Mouse (Mus musculus) E14TG2a.4 (cell line): ENCODE measurements at regions not wholly inside any gene's neighbourhood (a gene's known extent, or its start where the extent isn't known, plus 50 kb on each side); places are given as distances from the start of the nearest gene placed in this dataset.

ENCODE experiments used
- H3K27me3 ChIP-seq: 2 replicates; pipeline ENCODE4 v1.6.1; 2014; ENCODE audit warnings: low read length, control low read depth; ENCODE audit not compliant: insufficient read depth
- H3K36me3 ChIP-seq: 2 replicates; pipeline ENCODE4 v1.6.1; 2014; ENCODE audit warnings: low read length, control low read depth; ENCODE audit not compliant: insufficient read depth
- H3K4me1 ChIP-seq: replicated peaks from 2 replicates; pipeline ENCODE4 v1.6.1; 2014; ENCODE audit warnings: low read depth, low read length, control low read depth
- H3K4me3 ChIP-seq: replicated peaks from 2 replicates; pipeline ENCODE4 v1.5.1; 2014; ENCODE audit warnings: mild to moderate bottlenecking, low read length
- H3K9me3 ChIP-seq: 2 replicates; pipeline ENCODE4 v1.6.1; 2014; ENCODE audit warnings: low read length, control low read depth
- CTCF ChIP-seq: conservative IDR thresholded peaks from 2 replicates; pipeline ENCODE4 v1.5.1; 2014; ENCODE audit warnings: low read length
- NANOG ChIP-seq: IDR thresholded peaks from 2 replicates; pipeline ENCODE4 v1.6.1; 2014; ENCODE audit warnings: borderline replicate concordance, low read length, mixed read lengths
- POU5F1 ChIP-seq: IDR thresholded peaks from 2 replicates; pipeline ENCODE4 v1.6.1; 2014; ENCODE audit warnings: low read length, borderline replicate concordance

DNA sequence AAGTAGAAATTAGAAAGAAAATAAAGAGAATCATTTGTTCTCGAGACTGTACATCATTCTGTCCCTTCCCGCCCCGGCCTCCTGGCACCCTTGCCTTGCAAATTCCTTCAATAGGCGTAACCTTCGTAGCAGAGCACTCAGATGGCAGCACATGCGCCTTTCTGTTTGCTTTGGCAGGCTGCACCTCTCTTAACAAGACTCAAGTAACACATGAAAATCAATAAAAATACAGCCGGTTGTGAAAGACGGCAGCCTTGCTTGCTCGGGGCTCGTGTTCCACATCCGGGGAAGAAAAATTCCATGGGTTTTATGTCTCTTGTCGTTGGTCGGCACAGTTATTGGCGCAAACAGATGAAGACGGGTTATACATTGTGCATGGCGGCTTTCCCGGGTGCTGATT lies 271.2 kb downstream of the Rnd3 start:
- Histone ChIP-seq H3K36me3 (no peaks in the 10 kb centered on the region), H3K4me3 (no peak overlapping the region), H3K9me3 (no peaks in the 10 kb centered on the region), H3K27me3 (no peaks in the 10 kb centered on the region), H3K4me1 (no peaks in the 10 kb centered on the region)
- no peak for TF ChIP-seq CTCF
- TF ChIP-seq NANOG = no peak
- no peak for TF ChIP-seq POU5F1

DNA sequence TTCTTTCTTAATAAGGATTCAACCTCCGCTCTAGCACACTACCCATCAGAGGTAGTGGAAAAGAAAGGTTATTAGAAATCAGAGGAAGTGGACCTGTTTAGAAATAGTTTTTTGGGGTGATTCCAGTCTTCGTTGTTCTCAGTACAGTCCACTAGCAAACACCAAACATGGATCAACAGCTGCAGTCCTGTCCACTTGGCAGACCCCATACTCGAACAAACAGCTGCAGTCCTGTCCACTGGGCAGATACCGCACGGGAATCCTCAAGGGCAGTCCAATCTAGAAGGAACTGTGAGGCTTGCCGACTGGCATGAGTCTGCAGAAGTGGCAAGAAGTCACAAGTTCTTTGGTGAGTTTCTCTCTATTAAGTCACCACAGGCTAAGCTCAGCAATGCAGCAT lies 273.8 kb downstream of the Rnd3 start:
- H3K4me1 ChIP-seq = no peaks in the 10 kb centered on the region
- no peaks in the 10 kb centered on the region for H3K27me3 ChIP-seq

DNA sequence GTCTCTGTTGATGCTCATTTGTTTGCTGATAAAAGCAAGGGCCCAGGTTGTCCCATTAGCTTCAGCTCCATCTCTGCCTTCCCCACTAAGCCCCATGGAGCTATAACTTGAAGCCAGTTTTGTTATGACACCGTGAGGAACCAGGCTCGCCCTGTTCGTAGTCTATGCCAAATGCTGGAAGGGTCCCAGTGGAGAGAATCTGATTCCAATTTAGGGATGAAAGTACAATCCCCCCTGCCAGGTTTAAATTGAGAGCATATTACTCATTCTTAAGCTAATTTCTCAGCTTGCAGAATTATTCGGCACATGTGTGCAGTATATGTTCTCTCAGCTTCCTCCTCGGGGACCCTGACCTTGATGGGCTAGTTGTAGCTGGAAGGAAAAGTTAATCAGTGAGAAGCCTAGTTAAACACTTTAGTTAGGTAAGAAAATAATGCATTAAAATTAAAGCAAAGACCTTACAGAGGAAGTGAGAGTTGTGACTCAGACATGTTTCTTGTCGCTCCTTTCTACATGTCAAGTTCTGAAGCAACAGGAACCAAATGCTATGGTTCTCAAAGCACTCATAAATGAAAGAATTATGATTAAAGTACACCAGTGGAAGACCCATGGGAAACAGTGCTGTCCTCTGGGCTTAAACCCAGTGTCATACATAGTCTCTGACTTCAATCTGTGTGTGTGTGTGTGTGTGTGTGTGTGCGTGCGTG lies 295.2 kb downstream of the Rnd3 start:
- H3K27me3 ChIP-seq = no peaks in the 10 kb centered on the region
- H3K36me3 ChIP-seq = no peaks in the 10 kb centered on the region
- H3K4me3 ChIP-seq = no peak overlapping the region
- H3K4me1 ChIP-seq = no peaks in the 10 kb centered on the region
- H3K9me3 ChIP-seq = no peaks in the 10 kb centered on the region
- TF ChIP-seq CTCF (no peak), POU5F1 (no peak), NANOG (no peak)

More for the DNA sequence above, 273.8 kb downstream of the Rnd3 start:
- Histone ChIP-seq H3K9me3 (no peaks in the 10 kb centered on the region), H3K4me3 (no peak overlapping the region), H3K36me3 (no peaks in the 10 kb centered on the region)
- TF ChIP-seq CTCF = no peak
- no peak for TF ChIP-seq POU5F1
- no peak for TF ChIP-seq NANOG

DNA sequence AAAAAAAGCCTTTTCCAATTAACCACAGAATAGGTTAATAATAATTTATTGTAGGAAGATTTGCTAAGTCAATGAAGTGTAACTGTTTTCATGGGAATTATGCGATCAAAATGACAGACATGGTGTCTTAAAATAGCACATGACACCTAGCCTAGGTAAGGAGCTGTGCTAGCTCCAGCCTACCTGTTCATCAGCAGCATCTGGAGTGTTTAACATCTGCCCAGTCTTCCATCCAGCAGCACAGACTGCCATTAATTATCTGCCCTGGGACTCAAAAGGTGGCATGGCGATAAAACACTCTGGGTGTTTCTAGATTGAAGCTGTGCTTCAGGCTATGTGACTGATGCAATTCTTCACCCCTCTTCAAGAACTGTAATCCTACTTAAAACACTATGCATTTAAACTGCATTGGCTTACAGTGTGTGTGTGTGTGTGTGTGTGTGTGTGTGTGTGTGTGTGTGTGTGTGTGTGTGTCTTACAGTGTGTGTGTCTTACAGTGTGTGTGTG lies 296.4 kb downstream of the Rnd3 start:
- no peaks in the 10 kb centered on the region for H3K4me1 ChIP-seq
- no peaks in the 10 kb centered on the region for H3K36me3 ChIP-seq
- no peaks in the 10 kb centered on the region for H3K9me3 ChIP-seq
- no peak overlapping the region for H3K4me3 ChIP-seq
- H3K27me3 ChIP-seq = no peaks in the 10 kb centered on the region
- TF ChIP-seq CTCF (no peak), NANOG (no peak), POU5F1 (no peak)

DNA sequence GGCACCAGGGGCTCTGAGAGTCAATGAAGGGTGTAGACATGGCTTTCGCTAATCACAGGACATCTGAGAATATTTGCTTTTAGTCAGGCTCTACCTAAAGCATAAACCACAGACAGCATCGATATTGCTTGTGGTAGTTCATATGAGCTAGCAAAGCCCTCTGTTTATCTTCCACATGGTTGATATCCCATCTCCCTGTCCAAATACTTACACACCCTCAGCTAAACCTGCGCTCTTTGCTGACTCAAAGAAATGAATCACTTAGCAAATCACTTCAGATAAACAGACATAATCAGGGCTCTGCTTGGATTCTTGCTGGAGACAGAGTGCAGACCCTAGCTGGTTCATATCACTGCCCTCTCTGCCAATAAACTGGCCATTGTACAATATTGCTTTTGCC lies 298.8 kb downstream of the Rnd3 start:
- Histone ChIP-seq H3K4me1 (no peaks in the 10 kb centered on the region), H3K9me3 (no peaks in the 10 kb centered on the region), H3K36me3 (no peaks in the 10 kb centered on the region), H3K27me3 (no peaks in the 10 kb centered on the region), H3K4me3 (no peak overlapping the region)
- TF ChIP-seq CTCF = no peak
- TF ChIP-seq POU5F1 = no peak
- no peak for TF ChIP-seq NANOG

DNA sequence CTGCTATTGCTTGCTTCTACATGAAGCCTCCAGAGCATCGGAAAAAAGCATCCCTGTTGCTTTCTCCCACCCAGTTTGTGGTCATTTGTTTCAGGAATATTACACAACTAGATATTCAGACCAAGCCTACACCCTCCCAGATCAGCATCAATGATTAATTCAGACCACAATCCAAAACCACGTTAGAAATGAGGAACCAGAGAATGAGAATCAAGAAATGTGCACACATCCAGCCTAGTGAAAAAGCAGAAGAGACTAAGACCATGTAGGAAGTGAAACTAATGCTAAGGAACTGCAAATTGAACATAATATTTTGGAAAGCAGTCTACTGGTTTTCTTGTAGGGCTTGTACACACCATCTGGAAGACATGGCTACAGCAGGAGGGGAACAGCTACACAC lies 307.0 kb downstream of the Rnd3 start:
- H3K27me3 ChIP-seq = no peaks in the 10 kb centered on the region
- TF ChIP-seq CTCF (no peak), POU5F1 (no peak), NANOG (no peak)
- peaks cover 22% of the 10 kb centered on the region for H3K9me3 ChIP-seq
- no peaks in the 10 kb centered on the region for H3K36me3 ChIP-seq
- H3K4me3 ChIP-seq = no peak overlapping the region
- H3K4me1 ChIP-seq = no peaks in the 10 kb centered on the region

DNA sequence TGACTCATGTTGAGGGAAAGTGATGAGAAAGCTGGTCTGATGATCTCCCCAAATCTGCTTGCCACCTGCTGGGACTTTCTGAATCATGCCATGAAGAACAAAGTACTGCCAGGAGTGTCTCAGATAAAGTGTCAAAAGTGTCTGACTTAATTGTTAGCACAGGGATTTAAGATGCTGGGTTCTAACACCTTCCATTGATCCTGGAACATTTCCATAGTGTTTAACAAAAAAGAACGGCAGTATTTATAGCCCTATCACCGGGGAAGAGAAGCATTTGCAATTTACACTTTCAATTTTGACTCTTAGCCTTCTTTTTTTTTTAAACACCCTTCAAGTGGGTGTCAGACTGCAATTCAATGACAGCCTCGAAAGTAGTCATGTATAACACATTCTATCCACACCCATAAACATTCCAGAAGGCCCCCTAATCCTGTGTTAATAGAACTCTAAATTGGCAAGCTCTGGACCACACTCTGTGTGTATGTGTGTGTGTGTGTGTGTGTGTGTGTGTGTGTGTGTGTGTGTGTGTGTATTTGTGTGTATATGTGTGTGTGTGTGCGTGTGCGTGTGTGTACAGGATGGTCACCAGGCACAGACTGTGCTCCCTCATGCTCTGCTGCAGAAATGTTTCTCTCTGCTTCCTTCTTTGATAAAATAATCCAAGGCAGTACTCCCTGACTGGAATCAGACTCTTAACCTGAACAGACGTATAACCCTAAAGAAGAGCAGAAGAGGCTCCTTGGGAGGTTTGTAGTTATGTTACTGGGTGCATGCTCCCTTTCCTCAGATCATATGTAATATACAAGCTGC lies 313.2 kb downstream of the Rnd3 start:
- H3K4me1 ChIP-seq = no peaks in the 10 kb centered on the region
- TF ChIP-seq CTCF = no peak
- no peak for TF ChIP-seq NANOG
- TF ChIP-seq POU5F1 = no peak
- H3K27me3 ChIP-seq = no peaks in the 10 kb centered on the region
- H3K9me3 ChIP-seq = peaks cover 1% of the 10 kb centered on the region; the same call in 1 of the 2 replicates
- no peaks in the 10 kb centered on the region for H3K36me3 ChIP-seq
- H3K4me3 ChIP-seq = no peak overlapping the region

DNA sequence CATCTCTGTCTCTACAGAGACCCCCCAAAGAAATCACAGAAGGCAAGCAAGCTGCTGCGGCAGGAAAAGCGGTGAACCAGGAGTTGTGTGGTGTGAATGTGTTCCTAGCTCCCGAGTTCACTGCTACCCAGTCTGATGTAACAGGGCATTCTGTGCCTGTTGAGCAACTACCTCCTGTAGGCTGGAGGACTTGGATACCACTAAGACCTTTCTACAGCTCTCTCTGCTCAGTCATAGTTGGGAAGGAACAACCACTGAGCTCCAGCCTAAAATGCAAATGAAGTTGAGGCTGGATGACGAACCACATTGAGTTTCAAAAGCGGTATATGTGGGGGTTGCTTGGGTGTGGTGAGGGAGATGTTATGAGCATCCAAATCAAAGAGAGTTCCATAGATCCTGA lies 315.1 kb downstream of the Rnd3 start:
- peaks cover 15% of the 10 kb centered on the region for H3K9me3 ChIP-seq
- TF ChIP-seq NANOG (no peak), POU5F1 (no peak), CTCF (no peak)

More for the DNA sequence above, 315.1 kb downstream of the Rnd3 start:
- Histone ChIP-seq H3K36me3 (no peaks in the 10 kb centered on the region), H3K4me1 (no peaks in the 10 kb centered on the region), H3K27me3 (no peaks in the 10 kb centered on the region), H3K4me3 (no peak overlapping the region)
